Mouse (Mus musculus) ovary, adult 18-20 months (tissue): ENCODE measurements around the gene Cobll1.

ENCODE experiments used
- DNase-seq: peaks from one replicate; pipeline ENCODE4 v3.0.0; 2022; ENCODE audit warnings: low spot score, mixed read lengths

Cobll1 gene

DNA sequence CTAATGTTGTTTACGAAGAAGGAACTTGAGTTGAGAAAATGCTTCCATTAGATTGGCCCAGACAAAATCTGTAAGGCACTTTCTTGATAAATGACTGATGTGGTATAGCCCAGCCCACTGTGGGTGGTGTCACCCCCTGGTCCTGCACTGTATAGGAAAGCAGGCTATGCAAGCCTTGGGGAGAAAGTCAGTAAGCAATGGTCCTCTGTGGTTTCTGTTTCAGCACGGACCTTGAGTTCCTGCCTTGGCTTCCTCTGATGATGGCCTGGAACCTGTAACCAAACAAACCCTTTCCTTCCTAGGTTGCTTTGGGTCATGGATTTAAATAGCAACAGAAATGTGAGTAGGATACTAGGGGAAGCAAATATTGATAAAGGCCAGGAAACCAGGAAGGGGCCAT lies 148.2 kb downstream of the Cobll1 start:
- DNase-seq = no peak

DNA sequence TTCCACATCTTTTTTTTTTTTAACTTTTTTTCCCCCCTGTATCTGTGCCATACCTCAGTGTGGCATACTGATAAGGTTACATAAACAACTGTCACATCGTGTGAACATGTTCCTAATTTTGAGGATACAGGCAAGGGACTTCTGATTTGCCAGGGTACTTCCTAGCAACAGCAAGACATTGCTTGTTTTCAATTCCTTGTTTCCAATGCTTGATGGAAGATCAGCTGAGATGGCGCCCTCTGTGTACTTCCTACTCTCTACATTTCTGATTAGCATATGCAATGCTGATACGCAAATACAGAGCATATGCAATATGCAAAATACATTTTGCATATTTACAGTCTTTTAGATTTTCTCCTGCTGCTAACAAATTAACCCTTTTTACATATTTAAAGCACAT lies 152.0 kb downstream of the Cobll1 start:
- no peak for DNase-seq

DNA sequence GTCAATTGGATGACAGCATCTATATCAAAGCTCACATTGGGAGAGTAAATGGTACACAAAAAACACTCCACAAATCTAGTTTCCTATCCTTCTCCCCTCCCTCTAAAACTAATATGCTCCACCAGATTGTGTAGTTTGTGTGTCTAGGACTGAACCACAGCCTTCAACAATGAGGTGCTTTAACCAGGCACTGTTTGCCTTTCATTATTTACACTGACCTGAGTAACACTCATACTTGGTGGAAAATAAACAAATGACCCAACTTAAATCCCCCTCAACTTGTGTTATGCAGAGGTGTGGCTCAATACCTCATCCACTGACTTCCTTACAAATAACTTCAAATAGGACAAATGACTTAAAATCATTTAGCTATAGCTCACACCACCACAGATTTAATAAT lies 155.8 kb downstream of the Cobll1 start:
- DNase-seq = no peak

DNA sequence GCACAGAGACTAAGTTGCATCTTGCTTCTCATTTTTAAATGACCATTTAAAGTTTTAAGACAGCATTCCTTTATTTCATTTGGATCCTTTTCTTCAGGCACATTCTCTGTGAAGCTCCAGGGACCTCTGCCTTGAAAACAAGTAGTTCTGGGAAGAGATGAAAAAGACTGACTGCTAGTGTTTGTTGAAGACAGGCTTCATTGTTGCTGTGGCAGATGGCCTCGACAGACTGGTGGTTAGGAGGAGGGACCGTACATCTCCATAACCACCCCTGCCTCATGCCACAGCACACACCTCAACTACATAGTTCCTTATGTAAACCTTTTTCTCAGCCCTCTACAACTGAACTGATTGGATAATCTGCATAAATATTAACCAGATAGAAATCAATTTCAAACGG lies 161.7 kb downstream of the Cobll1 start:
- DNase-seq = no peak

DNA sequence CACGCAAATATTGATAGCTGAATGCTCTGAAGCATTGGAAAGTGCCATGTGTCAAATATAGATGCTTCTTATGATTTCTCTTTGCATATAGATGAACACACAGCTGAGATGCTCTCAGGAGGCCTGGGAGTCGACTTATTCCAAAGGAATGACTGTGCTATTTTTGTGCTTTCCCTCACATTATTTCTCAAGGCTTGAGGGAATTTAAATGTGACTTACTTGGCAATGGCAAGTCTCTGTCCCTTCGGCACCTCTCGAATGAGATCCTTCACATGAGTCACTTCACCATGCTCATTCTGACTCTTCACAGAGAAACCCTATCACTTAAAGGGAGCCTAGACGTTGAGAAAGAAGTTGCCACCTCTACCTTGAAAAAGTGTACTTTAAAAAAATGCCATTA lies 163.4 kb downstream of the Cobll1 start:
- DNase-seq = no peak

DNA sequence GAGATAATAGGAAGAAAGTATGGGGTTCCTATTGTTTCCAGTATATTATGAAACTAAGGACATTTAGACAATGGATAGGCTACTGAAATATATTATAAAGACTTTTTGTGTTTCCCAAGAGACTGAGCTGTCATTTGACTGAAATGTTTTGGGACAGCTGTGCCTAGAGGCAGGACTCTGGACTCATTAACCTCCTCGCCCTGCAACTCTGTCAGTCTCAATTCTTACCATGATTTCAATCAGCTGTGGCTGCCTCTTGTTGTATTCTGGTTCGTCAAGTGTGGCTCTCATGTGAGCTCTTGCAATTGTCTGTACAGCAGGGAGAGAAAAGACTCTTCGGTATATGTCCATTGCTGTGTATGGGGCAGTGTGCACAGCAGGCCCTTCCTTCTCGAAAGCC lies 163.8 kb downstream of the Cobll1 start:
- DNase-seq = no peak

DNA sequence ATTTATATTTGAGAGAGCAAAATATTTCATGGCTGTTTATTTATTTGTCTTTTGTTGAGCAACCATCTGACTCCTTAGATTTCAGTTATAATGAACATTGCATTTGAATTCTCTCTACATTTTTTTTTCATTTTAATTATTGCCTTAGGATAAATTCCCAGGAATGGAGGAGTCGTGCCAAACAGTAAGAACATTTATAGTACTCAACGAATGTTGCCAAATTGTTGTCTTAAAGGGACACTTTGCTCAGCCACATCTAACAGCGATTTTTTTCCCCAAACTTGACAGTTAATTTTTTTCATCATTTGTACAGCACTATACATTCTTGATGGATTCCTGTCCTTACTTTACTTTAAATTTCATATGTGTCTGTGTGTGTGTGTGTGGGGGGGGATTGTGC lies 167.0 kb downstream of the Cobll1 start:
- no peak for DNase-seq

DNA sequence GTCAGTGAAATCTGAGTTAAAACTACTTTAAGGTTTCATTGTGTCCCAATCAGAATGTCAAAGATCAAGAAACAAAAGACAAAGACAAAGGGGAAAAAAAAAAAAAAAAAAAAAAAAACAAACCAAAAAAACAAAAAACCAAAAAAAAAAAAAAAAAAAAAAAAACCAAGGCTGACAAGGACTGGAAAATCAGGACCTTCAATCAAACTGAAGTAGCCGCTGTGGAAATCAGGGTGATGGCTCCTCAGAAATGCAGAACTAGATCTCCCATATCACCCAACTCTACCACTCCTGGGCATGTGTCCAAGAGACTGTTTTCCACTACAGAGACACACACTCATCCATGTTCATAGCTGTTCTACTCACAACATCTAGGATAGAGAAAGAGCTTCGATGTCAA lies 185.4 kb downstream of the Cobll1 start:
- no peak for DNase-seq

DNA sequence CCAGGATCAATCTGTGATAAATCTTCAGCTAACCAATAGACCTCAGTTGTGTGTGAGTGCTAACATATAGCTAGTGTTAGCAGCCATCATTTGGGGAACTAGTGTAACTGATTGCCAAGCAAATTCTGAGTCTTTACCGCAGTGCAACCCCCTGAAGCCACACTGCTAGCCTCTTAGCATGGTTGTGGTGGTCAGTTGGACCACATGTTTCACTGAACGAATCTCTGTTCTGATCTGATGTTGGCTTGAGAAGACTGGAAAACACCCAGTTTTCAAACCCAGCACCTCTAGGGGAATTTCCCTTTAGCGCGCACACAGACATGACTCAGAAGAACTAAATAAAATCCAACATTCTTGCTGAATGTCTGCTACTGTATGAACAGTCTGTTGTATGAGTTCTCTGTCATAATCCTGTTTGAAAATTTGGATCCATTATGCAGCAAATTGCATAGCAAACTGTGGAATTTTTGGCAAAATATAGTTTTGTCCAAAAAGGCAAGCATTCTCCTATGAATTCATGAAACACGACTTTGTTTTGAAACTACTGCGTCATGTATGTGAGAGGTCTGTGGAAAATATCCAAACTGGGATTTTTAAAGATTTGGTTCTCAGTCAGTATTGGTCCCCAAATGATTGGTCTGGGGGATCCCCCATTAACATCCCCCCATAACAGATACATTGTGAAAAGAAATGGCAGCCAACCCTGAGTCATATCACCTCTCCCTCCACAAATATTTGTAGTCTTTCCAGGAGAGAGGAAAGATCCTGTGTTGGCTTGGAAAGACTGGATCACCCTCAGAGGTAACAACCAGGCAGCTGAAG lies 186.8 kb downstream of the Cobll1 start:
- DNase-seq = no peak

DNA sequence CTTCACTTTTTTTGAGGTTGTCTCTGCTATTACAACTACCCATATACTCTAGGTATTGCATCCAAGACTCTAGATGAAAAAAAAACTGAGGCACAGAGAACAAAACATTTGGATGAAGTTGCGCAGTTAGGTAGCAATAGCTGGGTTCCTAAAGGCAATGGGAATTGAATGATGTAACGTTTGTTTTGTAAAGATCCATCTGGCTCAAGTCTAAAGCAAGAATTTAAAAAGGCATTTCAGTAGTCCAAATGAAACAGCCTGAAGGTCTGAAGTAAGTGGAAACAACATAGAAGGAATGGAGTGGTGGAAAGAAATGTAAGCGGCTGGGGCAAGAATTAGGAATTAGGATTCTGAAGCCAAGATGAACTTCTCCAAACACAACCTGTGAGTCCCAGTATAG lies 188.4 kb downstream of the Cobll1 start:
- DNase-seq = no peak

DNA sequence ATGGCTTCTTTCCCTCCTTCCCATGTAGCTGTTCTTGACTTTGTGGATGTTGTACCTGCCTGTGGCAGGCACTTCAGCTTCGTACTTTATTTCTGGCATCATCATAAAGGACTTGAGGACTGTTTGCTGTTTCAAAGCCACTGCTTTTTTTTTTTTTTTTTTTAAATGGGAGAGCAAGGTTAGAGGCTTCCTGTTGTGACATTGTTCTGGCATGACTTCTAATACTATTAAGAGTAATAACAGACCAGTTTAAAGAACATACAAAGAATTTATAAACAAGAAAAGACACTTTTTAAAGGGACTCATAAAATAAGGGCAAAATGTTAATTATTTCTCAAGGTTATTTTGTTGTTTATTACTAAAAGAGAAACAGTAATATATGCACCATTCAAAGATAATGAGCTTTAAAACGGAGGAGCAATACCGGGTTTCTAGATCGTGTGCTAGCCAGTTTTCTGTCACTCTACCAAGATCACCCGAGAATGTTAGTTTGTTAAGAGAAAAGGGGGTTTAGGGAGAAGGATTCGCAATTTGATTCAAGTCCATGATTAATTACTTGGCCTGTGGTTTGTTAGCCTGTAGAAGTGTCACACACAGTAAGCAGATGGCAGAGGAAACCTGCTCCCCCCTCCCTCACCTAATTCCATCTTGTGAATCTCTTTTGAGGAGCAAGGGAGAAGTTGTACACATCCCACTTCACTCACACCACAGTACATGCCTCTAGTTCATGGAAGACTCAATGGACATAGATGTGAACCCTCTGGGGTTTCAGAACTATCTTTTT lies 190.8 kb downstream of the Cobll1 start:
- DNase-seq = no peak
